Mouse (Mus musculus): ENCODE measurements around the gene Iqschfp. TPM values are rescaled to one million over a fixed set of nuclear protein-coding genes. Genes with fewer than 3 reads are reported as not detected.
A peak's percentile ranks its signal among the peaks of the same experiment; 100 is the strongest.

Gene Iqschfp
- polyA plus RNA-seq, 1 experiment from 2014 or later: not detected

DNA sequence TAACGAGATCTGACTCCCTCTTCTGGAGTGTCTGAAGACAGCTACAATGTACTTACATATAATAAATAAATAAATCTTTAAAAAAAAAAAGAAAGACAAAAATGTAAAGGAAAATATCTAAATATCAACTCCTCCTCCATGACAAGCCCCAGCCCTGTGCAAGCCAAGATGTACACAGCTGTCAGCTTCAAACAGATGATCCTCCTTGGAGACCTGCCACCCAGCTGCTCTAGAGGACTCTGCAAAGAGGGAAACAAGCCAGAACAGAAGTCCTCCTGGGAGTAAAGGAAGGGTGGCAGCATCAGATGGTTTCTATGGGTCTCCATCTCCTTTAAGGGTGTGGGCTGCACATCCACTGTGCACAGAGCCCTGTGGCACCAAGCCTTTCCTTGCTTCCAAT lies 480.9 kb downstream of the Iqschfp start:
- WGBS: 71% methylated on average over 1 of the region's 1 CpGs
- no peak overlapping the region for H3K4me3 ChIP-seq
- H3K4me2 ChIP-seq: no peak overlapping the region
- H3K27ac ChIP-seq (ENCODE audit: poor library complexity, severe bottlenecking): no peak overlapping the region
- H3K36me3 ChIP-seq: no peaks in the 10 kb centered on the region
- H3K4me1 ChIP-seq (replicated peaks): no peaks in the 10 kb centered on the region; the same call in 1 of the 2 replicates
- H3K9me3 ChIP-seq (replicated peaks): no peaks in the 10 kb centered on the region
- no peaks in the 10 kb centered on the region for H3K27me3 ChIP-seq (replicated peaks)
- ATAC-seq (ENCODE audit: insufficient number of reproducible peaks, low FRiP score): no peak
- H3K9ac ChIP-seq: no peak overlapping the region

DNA sequence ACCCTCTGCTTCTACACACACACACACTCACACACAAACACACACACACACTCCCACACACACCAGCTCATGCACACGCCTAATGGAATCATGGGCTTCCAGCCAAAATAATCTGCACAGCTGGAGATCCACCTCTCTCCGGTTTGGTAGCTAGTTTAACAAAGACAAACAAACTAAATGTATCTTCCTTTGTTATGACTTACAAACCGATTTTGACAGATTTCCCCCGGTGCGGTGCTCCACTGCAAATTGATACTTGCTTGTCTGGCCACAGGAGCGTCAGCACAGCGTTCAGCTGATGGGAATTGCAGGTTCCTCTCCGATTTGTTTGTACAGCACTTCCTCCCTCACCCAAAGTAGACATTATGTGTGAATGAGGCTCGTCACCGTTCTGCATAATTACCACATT lies 483.1 kb downstream of the Iqschfp start:
- peak overlapping the region; percentile 33 for H3K4me2 ChIP-seq
- ATAC-seq (ENCODE audit: insufficient number of reproducible peaks, low FRiP score): no peak
- no peaks in the 10 kb centered on the region; the same call in 1 of the 2 replicates for H3K4me1 ChIP-seq (replicated peaks)
- no peak overlapping the region for H3K27ac ChIP-seq (ENCODE audit: poor library complexity, severe bottlenecking)
- no peaks in the 10 kb centered on the region for H3K9me3 ChIP-seq (replicated peaks)
- H3K36me3 ChIP-seq: no peaks in the 10 kb centered on the region
- H3K27me3 ChIP-seq (replicated peaks): no peaks in the 10 kb centered on the region
- 50% methylated on average over 10 of the region's 10 CpGs for WGBS
- H3K4me3 ChIP-seq: no peak overlapping the region
- H3K9ac ChIP-seq: no peak overlapping the region

DNA sequence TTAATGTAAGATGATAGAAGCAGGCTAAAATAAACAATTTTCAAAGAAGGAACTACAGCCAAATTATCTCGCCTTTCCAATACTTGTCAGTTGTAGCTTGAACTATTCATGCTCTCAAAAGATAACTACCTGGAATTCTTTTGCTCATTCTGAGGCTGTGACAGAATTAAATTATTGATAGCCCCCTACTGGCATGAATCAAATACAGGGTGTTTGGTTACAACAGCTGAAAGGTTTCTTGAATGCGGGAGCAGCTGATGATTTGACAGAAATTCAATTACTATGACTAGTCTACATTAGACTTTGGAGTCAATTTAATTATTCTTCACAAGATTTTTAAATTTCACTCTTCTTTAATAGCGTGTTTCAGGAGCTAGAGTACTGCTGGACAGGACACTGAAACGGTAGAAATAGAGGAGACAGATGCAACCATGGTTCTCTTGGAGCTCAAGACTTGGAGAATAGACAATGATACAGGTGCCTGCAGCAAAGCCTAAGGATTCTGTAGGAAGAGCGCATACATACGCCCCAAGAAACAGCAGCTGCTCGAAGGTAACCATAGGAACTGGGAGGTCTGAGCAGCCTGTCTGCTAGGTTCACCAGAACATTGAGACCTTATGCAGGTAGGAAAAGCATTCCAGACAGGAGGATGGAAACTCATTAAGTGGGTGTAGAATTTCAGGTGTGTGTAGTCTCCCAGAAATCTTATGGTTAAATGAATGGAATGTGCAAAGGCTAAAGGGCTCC lies 485.6 kb downstream of the Iqschfp start:
- Histone ChIP-seq H3K4me2 (no peak overlapping the region), H3K27ac (ENCODE audit: poor library complexity, severe bottlenecking) (no peak overlapping the region), H3K9me3 (replicated peaks) (no peaks in the 10 kb centered on the region), H3K36me3 (no peaks in the 10 kb centered on the region), H3K4me1 (replicated peaks) (no peaks in the 10 kb centered on the region; the same call in 1 of the 2 replicates), H3K9ac (no peak overlapping the region), H3K27me3 (replicated peaks) (no peaks in the 10 kb centered on the region), H3K4me3 (no peak overlapping the region)
- 76% methylated on average over 7 of the region's 7 CpGs for WGBS
- no peak for ATAC-seq (ENCODE audit: insufficient number of reproducible peaks, low FRiP score)

DNA sequence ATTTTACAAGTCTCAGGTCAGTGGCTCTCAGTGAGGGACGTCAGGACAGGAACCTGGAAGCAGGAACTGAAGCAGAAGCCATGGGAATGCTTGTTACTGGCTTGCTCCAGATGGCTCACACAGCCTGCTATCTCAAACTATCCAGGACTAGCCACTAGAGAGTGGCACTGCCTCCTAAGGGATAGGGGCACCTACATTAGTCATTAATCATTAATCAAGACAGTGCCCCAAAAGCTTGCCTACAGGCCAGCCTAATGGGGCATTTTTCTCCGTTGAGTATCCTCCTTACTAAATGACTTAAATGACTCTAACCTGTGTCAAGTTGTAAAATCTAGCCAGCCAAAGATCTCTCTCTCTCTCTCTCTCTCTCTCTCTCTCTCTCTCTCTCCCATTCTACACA lies 486.8 kb downstream of the Iqschfp start:
- Histone ChIP-seq H3K36me3 (no peaks in the 10 kb centered on the region), H3K4me2 (no peak overlapping the region), H3K27ac (ENCODE audit: poor library complexity, severe bottlenecking) (no peak overlapping the region), H3K27me3 (replicated peaks) (no peaks in the 10 kb centered on the region), H3K4me1 (replicated peaks) (no peaks in the 10 kb centered on the region; the same call in 1 of the 2 replicates), H3K9me3 (replicated peaks) (no peaks in the 10 kb centered on the region), H3K9ac (no peak overlapping the region), H3K4me3 (no peak overlapping the region)
- WGBS: 68% methylated on average over 2 of the region's 2 CpGs
- no peak for ATAC-seq (ENCODE audit: insufficient number of reproducible peaks, low FRiP score)

DNA sequence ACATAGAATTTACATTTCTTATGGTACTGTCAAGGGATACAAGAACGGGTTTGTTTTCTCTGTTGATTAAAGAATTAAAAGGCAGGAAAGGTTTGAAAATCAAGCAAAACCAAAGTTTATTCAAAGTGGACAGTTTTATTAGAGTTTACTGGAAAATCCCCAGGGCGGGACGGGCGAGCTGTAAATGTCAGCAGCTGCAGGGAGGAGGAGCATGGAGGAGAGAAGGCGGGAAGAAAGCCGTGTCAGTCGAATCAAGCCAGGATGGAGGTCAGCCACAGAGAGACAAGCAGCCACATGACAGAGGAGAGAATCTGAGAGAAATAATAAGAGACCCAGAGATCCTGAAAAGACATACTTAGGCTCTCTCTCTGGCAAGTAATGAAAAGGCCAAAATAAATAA lies 487.2 kb downstream of the Iqschfp start:
- WGBS: 65% methylated on average over 7 of the region's 7 CpGs
- Histone ChIP-seq H3K27ac (ENCODE audit: poor library complexity, severe bottlenecking) (no peak overlapping the region), H3K4me2 (no peak overlapping the region), H3K9me3 (replicated peaks) (no peaks in the 10 kb centered on the region), H3K9ac (no peak overlapping the region), H3K27me3 (replicated peaks) (no peaks in the 10 kb centered on the region), H3K4me1 (replicated peaks) (no peaks in the 10 kb centered on the region; the same call in 1 of the 2 replicates), H3K4me3 (no peak overlapping the region), H3K36me3 (no peaks in the 10 kb centered on the region)
- ATAC-seq (ENCODE audit: insufficient number of reproducible peaks, low FRiP score): no peak

DNA sequence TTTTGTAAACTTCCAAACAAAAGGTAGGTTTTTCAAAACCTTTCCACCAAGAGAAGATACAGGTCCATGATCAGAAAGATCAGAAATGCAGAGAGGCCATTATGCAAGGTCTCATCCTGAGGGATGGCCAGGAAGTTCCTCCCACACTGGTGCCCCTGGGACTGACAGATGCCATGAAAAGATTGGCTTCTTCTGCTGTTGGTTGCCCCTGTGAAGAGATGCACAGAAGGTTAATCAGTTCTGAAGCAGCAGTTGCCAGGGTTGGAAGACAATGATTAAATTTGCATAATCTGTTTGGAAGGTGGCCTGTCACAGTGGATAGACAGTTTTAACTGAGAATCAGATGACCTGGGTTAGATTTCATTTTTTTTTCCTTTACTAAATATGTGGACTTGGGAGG lies 491.6 kb downstream of the Iqschfp start:
- Histone ChIP-seq H3K4me3 (no peak overlapping the region), H3K27me3 (replicated peaks) (no peaks in the 10 kb centered on the region), H3K36me3 (no peaks in the 10 kb centered on the region), H3K4me2 (no peak overlapping the region), H3K4me1 (replicated peaks) (no peaks in the 10 kb centered on the region), H3K27ac (ENCODE audit: poor library complexity, severe bottlenecking) (no peak overlapping the region), H3K9ac (no peak overlapping the region), H3K9me3 (replicated peaks) (no peaks in the 10 kb centered on the region)
- ATAC-seq (ENCODE audit: insufficient number of reproducible peaks, low FRiP score): no peak

DNA sequence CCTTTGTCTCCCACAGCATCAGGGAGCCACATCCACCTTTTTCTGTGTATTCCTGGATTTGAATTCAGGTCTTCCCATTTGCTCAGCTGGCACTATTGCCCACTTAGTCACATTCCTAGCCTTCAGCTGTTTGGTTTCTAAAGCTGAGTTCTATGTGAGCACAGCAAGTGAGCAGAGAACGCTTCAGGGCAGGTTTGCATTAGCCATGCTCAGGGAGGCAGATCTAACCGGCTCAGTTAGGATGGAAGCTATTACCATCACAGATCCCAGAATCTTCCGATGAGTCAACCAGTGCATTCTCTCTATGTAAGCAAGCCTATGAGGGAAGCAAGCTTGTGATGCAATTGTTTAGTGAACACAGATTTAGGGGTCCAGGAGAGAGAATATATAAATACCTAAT lies 493.5 kb downstream of the Iqschfp start:
- Histone ChIP-seq H3K9me3 (replicated peaks) (no peaks in the 10 kb centered on the region), H3K4me1 (replicated peaks) (no peaks in the 10 kb centered on the region), H3K36me3 (no peaks in the 10 kb centered on the region), H3K4me2 (no peak overlapping the region), H3K27ac (ENCODE audit: poor library complexity, severe bottlenecking) (no peak overlapping the region), H3K4me3 (no peak overlapping the region), H3K27me3 (replicated peaks) (no peaks in the 10 kb centered on the region), H3K9ac (no peak overlapping the region)
- no peak for ATAC-seq (ENCODE audit: insufficient number of reproducible peaks, low FRiP score)
- WGBS: 85% methylated on average over 3 of the region's 3 CpGs

DNA sequence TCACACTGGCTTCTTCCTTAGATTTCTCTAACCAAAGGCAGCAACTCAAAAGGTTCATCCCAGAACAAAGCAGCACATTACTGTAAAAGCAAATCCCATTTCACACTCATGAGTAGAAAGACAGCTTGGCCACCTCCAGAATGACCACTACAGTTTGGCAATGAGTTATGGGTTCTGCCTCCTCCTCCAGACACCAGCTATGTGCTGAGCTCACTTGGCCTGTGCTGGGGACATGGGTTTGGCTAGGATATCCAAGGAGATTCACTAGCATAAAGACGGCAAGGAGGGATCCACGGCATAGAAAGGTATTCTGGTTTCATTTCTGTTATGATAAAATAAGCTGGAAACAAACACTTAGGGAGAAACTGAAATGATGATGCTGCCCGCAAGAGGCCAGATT lies 496.0 kb downstream of the Iqschfp start:
- WGBS: 88% methylated on average over 3 of the region's 3 CpGs
- no peak overlapping the region for H3K4me2 ChIP-seq
- no peaks in the 10 kb centered on the region for H3K4me1 ChIP-seq (replicated peaks)
- no peak overlapping the region for H3K27ac ChIP-seq (ENCODE audit: poor library complexity, severe bottlenecking)
- no peaks in the 10 kb centered on the region for H3K9me3 ChIP-seq (replicated peaks)
- no peaks in the 10 kb centered on the region for H3K27me3 ChIP-seq (replicated peaks)
- no peaks in the 10 kb centered on the region for H3K36me3 ChIP-seq
- H3K4me3 ChIP-seq: no peak overlapping the region
- no peak overlapping the region for H3K9ac ChIP-seq
- ATAC-seq (ENCODE audit: insufficient number of reproducible peaks, low FRiP score): no peak

DNA sequence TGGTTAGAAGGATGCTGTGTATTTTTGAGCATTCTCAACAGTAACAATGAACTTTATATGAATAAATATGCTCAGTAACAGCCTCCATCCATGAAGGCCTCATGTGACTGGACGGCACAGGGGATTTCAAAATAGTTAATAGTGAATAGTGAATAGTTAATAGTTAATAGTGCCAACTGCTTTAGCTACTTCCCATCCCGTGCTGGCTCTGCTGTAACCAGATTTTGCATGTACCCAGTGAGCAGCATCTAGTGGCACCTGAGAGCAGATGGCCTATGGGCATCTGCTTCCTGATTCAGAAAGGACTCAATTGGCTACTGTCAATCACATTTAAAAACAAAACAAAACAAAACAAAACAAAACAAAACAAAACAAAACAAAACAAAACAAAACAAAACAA lies 501.5 kb downstream of the Iqschfp start:
- Histone ChIP-seq H3K9me3 (replicated peaks) (no peaks in the 10 kb centered on the region), H3K27me3 (replicated peaks) (no peaks in the 10 kb centered on the region), H3K9ac (no peak overlapping the region), H3K4me3 (no peak overlapping the region), H3K4me1 (replicated peaks) (no peaks in the 10 kb centered on the region), H3K27ac (ENCODE audit: poor library complexity, severe bottlenecking) (no peak overlapping the region), H3K4me2 (no peak overlapping the region), H3K36me3 (no peaks in the 10 kb centered on the region)
- WGBS: 68% methylated on average over 2 of the region's 2 CpGs
- ATAC-seq (ENCODE audit: insufficient number of reproducible peaks, low FRiP score): no peak

DNA sequence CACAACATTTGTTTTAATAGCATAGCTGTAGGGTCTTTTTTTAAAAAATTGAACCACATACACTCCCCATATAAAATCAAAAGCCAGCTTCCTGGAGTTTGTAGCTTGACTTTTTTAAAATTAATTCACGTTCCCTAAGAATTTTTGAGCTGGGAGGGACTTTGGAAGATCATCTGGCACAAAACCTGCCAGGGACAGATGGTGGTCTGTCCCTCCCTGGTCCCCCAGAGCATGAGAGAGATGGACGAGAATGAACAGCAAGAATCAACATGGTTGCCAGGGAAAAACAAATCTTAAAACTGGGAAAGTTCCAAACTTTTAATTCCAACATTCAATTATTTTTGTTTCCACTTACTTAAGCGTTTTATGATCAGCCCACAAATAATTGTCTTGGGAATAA lies 506.7 kb downstream of the Iqschfp start:
- Histone ChIP-seq H3K4me2 (no peak overlapping the region), H3K9ac (no peak overlapping the region), H3K27ac (ENCODE audit: poor library complexity, severe bottlenecking) (no peak overlapping the region), H3K36me3 (no peaks in the 10 kb centered on the region), H3K9me3 (replicated peaks) (no peaks in the 10 kb centered on the region), H3K27me3 (replicated peaks) (no peaks in the 10 kb centered on the region), H3K4me1 (replicated peaks) (peaks cover 4% of the 10 kb centered on the region), H3K4me3 (no peak overlapping the region)
- 80% methylated on average over 3 of the region's 3 CpGs for WGBS
- no peak for ATAC-seq (ENCODE audit: insufficient number of reproducible peaks, low FRiP score)

DNA sequence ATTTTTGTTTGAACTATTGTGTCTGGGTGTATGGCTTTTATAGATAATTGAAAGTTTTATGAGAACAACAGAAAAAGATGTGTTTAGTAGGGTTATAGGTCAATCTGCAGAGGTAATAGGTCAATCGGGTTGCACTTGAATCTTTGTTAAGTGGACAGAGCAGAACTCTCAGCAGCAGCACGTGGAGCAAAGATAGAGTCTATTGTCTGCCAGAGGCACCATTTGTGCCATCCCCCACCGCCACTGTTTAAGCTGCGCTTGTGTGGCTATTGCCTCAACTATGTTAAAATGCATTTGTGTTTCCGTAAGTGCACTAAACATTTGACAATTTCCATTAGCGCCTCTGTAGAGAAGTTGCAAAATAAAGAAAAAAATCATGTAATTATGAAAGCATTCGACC lies 508.1 kb downstream of the Iqschfp start:
- H3K9ac ChIP-seq: no peak overlapping the region
- no peak for ATAC-seq (ENCODE audit: insufficient number of reproducible peaks, low FRiP score)
- no peaks in the 10 kb centered on the region for H3K36me3 ChIP-seq
- H3K4me2 ChIP-seq: no peak overlapping the region
- H3K27me3 ChIP-seq (replicated peaks): no peaks in the 10 kb centered on the region
- peaks cover 4% of the 10 kb centered on the region for H3K4me1 ChIP-seq (replicated peaks)
- no peaks in the 10 kb centered on the region for H3K9me3 ChIP-seq (replicated peaks)
- H3K4me3 ChIP-seq: no peak overlapping the region
- WGBS: 68% methylated on average over 7 of the region's 7 CpGs
- no peak overlapping the region for H3K27ac ChIP-seq (ENCODE audit: poor library complexity, severe bottlenecking)

DNA sequence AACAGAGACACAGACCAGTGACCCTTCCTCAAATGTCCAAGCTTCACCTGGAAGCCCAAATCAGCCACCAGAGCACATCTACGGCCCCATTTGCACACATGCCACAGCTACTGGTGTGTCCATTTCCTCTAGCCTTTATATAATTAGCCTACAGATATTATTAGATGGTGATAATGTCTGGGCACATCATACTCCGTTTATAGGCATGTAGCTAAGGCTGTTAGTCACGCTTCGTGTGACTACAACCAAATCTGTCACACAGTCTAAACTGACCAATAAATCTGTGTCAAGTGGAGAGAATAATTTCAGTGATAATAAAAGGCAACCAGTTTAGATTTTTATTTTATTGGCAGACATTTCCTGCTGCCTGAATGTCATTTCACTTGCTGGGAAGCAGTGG lies 511.3 kb downstream of the Iqschfp start:
- Histone ChIP-seq H3K9me3 (replicated peaks) (no peaks in the 10 kb centered on the region), H3K27ac (ENCODE audit: poor library complexity, severe bottlenecking) (no peak overlapping the region), H3K36me3 (no peaks in the 10 kb centered on the region), H3K27me3 (replicated peaks) (no peaks in the 10 kb centered on the region), H3K4me2 (no peak overlapping the region), H3K9ac (no peak overlapping the region), H3K4me1 (replicated peaks) (peaks cover 11% of the 10 kb centered on the region), H3K4me3 (no peak overlapping the region)
- WGBS: 88% methylated on average over 4 of the region's 4 CpGs
- no peak for ATAC-seq (ENCODE audit: insufficient number of reproducible peaks, low FRiP score)

All from heart, embryonic 12.5 days (tissue).